Mouse (Mus musculus): Measurements from ENCODE around the gene Bloc1s6. TPM values are rescaled to one million over a fixed set of nuclear protein-coding genes. Genes with fewer than 3 reads are reported as not detected.

Gene Bloc1s6
- total and polyA plus RNA-seq, 3 experiments: 15.3 to 23.9 (median 21.7) TPM

- H3K4me1 ChIP-seq (ENCODE audit: insufficient read depth, low read depth, low read length): 0 out of 2 replicates have a peak, but pooled peaks cover 2% of the 10 kb centered on the region
- H3K36me3 ChIP-seq (replicated peaks): no peaks in the 10 kb centered on the region
- no peak overlapping the region for H3K4me3 ChIP-seq (ENCODE audit: low read depth, low read length)
- DNase-seq (ENCODE audit: low spot score): no peak
- no peaks in the 10 kb centered on the region; the same call in 1 of the 2 replicates for H3K27me3 ChIP-seq (ENCODE audit: insufficient read depth, low read length)
- no peak for TF ChIP-seq POLR2AphosphoS5 (IDR thresholded peaks at IDR 0.05; ENCODE audit: insufficient replicate concordance, low read depth, low read length)
- TF ChIP-seq GATA1 (IDR thresholded peaks at IDR 0.05; ENCODE audit: borderline replicate concordance, low read length): no peak
- TF ChIP-seq GATA2 (IDR thresholded peaks at IDR 0.05; ENCODE audit: borderline replicate concordance, low read depth, low read length): no peak
- no peak for TF ChIP-seq CTCF (IDR thresholded peaks at IDR 0.05; ENCODE audit: low read depth, low read length)
- TF ChIP-seq TAL1 (conservative IDR thresholded peaks at IDR 0.05; ENCODE audit: low read depth, low read length): no peak
- H3K9me3 ChIP-seq (replicated peaks): no peaks in the 10 kb centered on the region
- no peak for ATAC-seq (ENCODE audit: extremely low read depth, insufficient number of reproducible peaks, low FRiP score, poor library complexity, severe bottlenecking)
These were observed 19.1 kb upstream of the Bloc1s6 start for GRCm38 (mm10) chr2:122719232-122719631.

- H3K9me3 ChIP-seq (replicated peaks): no peaks in the 10 kb centered on the region
- TF ChIP-seq GATA2 (IDR thresholded peaks at IDR 0.05; ENCODE audit: borderline replicate concordance, low read depth, low read length) (no peak), TAL1 (conservative IDR thresholded peaks at IDR 0.05; ENCODE audit: low read depth, low read length) (no peak), GATA1 (IDR thresholded peaks at IDR 0.05; ENCODE audit: borderline replicate concordance, low read length) (no peak), POLR2AphosphoS5 (IDR thresholded peaks at IDR 0.05; ENCODE audit: insufficient replicate concordance, low read depth, low read length) (no peak), CTCF (IDR thresholded peaks at IDR 0.05; ENCODE audit: low read depth, low read length) (no peak)
- ATAC-seq (ENCODE audit: extremely low read depth, insufficient number of reproducible peaks, low FRiP score, poor library complexity, severe bottlenecking) (no peak), DNase-seq (ENCODE audit: low spot score) (no peak)
- H3K36me3 ChIP-seq (replicated peaks): no peaks in the 10 kb centered on the region
- 0 out of 2 replicates have a peak, but pooled peaks cover 2% of the 10 kb centered on the region for H3K4me1 ChIP-seq (ENCODE audit: insufficient read depth, low read depth, low read length)
- no peak overlapping the region for H3K4me3 ChIP-seq (ENCODE audit: low read depth, low read length)
- peaks cover 3% of the 10 kb centered on the region; the same call in 1 of the 2 replicates for H3K27me3 ChIP-seq (ENCODE audit: insufficient read depth, low read length)
These were observed 17.7 kb upstream of the Bloc1s6 start for GRCm38 (mm10) chr2:122720564-122720963.

DNA sequence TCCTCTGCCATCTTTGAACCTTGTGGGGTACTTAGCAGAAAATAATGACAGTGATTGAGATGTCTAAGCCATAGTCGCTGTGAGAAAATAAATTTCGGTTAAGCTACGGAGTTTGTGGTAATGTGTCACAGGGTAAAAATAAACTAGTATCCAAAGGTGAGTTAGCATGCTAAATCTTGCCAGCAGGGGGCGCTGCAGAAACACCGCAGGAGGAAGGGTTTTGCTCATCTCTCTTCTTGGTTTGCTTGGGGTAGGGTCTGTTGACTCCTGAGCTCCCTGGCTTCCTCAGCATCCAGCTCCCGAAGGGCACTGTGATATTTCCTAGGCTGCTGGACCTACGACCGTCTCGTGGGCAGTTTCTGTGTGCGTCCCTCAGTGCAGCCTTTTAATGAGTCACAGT lies 12.7 kb upstream of the Bloc1s6 start:
- H3K9me3 ChIP-seq (replicated peaks): no peaks in the 10 kb centered on the region
- no peak for DNase-seq (ENCODE audit: low spot score)
- no peaks in the 10 kb centered on the region for H3K4me1 ChIP-seq (ENCODE audit: insufficient read depth, low read depth, low read length)
- no peak for TF ChIP-seq POLR2AphosphoS5 (IDR thresholded peaks at IDR 0.05; ENCODE audit: insufficient replicate concordance, low read depth, low read length)
- no peak for TF ChIP-seq GATA2 (IDR thresholded peaks at IDR 0.05; ENCODE audit: borderline replicate concordance, low read depth, low read length)
- TF ChIP-seq GATA1 (IDR thresholded peaks at IDR 0.05; ENCODE audit: borderline replicate concordance, low read length): no peak
- peak; percentile 49; the same call in 1 of the 2 replicates for TF ChIP-seq CTCF (IDR thresholded peaks at IDR 0.05; ENCODE audit: low read depth, low read length)
- TF ChIP-seq TAL1 (conservative IDR thresholded peaks at IDR 0.05; ENCODE audit: low read depth, low read length): no peak
- no peaks in the 10 kb centered on the region for H3K36me3 ChIP-seq (replicated peaks)
- peaks cover 3% of the 10 kb centered on the region; the same call in 1 of the 2 replicates for H3K27me3 ChIP-seq (ENCODE audit: insufficient read depth, low read length)
- H3K4me3 ChIP-seq (ENCODE audit: low read depth, low read length): no peak overlapping the region
- no peak for ATAC-seq (ENCODE audit: extremely low read depth, insufficient number of reproducible peaks, low FRiP score, poor library complexity, severe bottlenecking)

- 0 out of 2 replicates have a peak, but pooled peaks cover 2% of the 10 kb centered on the region for H3K27me3 ChIP-seq (ENCODE audit: insufficient read depth, low read length)
- no peaks in the 10 kb centered on the region for H3K4me1 ChIP-seq (ENCODE audit: insufficient read depth, low read depth, low read length)
- DNase-seq (ENCODE audit: low spot score): no peak
- no peak for TF ChIP-seq GATA1 (IDR thresholded peaks at IDR 0.05; ENCODE audit: borderline replicate concordance, low read length)
- TF ChIP-seq GATA2 (IDR thresholded peaks at IDR 0.05; ENCODE audit: borderline replicate concordance, low read depth, low read length): no peak
- no peak for TF ChIP-seq TAL1 (conservative IDR thresholded peaks at IDR 0.05; ENCODE audit: low read depth, low read length)
- TF ChIP-seq POLR2AphosphoS5 (IDR thresholded peaks at IDR 0.05; ENCODE audit: insufficient replicate concordance, low read depth, low read length): no peak
- TF ChIP-seq CTCF (IDR thresholded peaks at IDR 0.05; ENCODE audit: low read depth, low read length): no peak
- no peak overlapping the region for H3K4me3 ChIP-seq (ENCODE audit: low read depth, low read length)
- no peaks in the 10 kb centered on the region for H3K36me3 ChIP-seq (replicated peaks)
- ATAC-seq (ENCODE audit: extremely low read depth, insufficient number of reproducible peaks, low FRiP score, poor library complexity, severe bottlenecking): no peak
- no peaks in the 10 kb centered on the region for H3K9me3 ChIP-seq (replicated peaks)
These were observed 6.8 kb upstream of the Bloc1s6 start for GRCm38 (mm10) chr2:122731456-122731855.

GRCm38 (mm10) chr2:122739023-122739422 lies 720 bp downstream of the Bloc1s6 start:
- TF ChIP-seq TAL1 (conservative IDR thresholded peaks at IDR 0.05; ENCODE audit: low read depth, low read length): no peak
- TF ChIP-seq POLR2AphosphoS5 (IDR thresholded peaks at IDR 0.05; ENCODE audit: insufficient replicate concordance, low read depth, low read length): no peak
- TF ChIP-seq CTCF (IDR thresholded peaks at IDR 0.05; ENCODE audit: low read depth, low read length): no peak
- no peak for TF ChIP-seq GATA1 (IDR thresholded peaks at IDR 0.05; ENCODE audit: borderline replicate concordance, low read length)
- DNase-seq (ENCODE audit: low spot score) (no peak), ATAC-seq (ENCODE audit: extremely low read depth, insufficient number of reproducible peaks, low FRiP score, poor library complexity, severe bottlenecking) (no peak)
- H3K9me3 ChIP-seq (replicated peaks): no peaks in the 10 kb centered on the region
- no peaks in the 10 kb centered on the region for H3K27me3 ChIP-seq (ENCODE audit: insufficient read depth, low read length)
- H3K36me3 ChIP-seq (replicated peaks): peaks cover 25% of the 10 kb centered on the region
- H3K4me3 ChIP-seq (ENCODE audit: low read depth, low read length): peak overlapping the region; percentile 82
- peaks cover 16% of the 10 kb centered on the region for H3K4me1 ChIP-seq (ENCODE audit: insufficient read depth, low read depth, low read length)

- no peaks in the 10 kb centered on the region for H3K27me3 ChIP-seq (ENCODE audit: insufficient read depth, low read length)
- ATAC-seq (ENCODE audit: extremely low read depth, insufficient number of reproducible peaks, low FRiP score, poor library complexity, severe bottlenecking) (no peak), DNase-seq (ENCODE audit: low spot score) (no peak)
- H3K4me3 ChIP-seq (ENCODE audit: low read depth, low read length): no peak overlapping the region
- no peaks in the 10 kb centered on the region for H3K9me3 ChIP-seq (replicated peaks)
- no peak for TF ChIP-seq POLR2AphosphoS5 (IDR thresholded peaks at IDR 0.05; ENCODE audit: insufficient replicate concordance, low read depth, low read length)
- no peak for TF ChIP-seq CTCF (IDR thresholded peaks at IDR 0.05; ENCODE audit: low read depth, low read length)
- TF ChIP-seq TAL1 (conservative IDR thresholded peaks at IDR 0.05; ENCODE audit: low read depth, low read length): no peak
- TF ChIP-seq GATA1 (IDR thresholded peaks at IDR 0.05; ENCODE audit: borderline replicate concordance, low read length): no peak
- TF ChIP-seq GATA2 (IDR thresholded peaks at IDR 0.05; ENCODE audit: borderline replicate concordance, low read depth, low read length): no peak
- peaks cover 70% of the 10 kb centered on the region for H3K36me3 ChIP-seq (replicated peaks)
- peaks cover 4% of the 10 kb centered on the region; the same call in 1 of the 2 replicates for H3K4me1 ChIP-seq (ENCODE audit: insufficient read depth, low read depth, low read length)
These were observed 8.2 kb downstream of the Bloc1s6 start for GRCm38 (mm10) chr2:122746461-122746860.

Measured in G1E (cell line).